Mouse (Mus musculus): Measurements from ENCODE around the gene Rtn4ip1. TPM values are rescaled to one million over a fixed set of nuclear protein-coding genes. Genes with fewer than 3 reads are reported as not detected.

Rtn4ip1 gene
- total RNA-seq, 2 experiments from 2014 or later, result 13.5 to 15.1 TPM

DNA sequence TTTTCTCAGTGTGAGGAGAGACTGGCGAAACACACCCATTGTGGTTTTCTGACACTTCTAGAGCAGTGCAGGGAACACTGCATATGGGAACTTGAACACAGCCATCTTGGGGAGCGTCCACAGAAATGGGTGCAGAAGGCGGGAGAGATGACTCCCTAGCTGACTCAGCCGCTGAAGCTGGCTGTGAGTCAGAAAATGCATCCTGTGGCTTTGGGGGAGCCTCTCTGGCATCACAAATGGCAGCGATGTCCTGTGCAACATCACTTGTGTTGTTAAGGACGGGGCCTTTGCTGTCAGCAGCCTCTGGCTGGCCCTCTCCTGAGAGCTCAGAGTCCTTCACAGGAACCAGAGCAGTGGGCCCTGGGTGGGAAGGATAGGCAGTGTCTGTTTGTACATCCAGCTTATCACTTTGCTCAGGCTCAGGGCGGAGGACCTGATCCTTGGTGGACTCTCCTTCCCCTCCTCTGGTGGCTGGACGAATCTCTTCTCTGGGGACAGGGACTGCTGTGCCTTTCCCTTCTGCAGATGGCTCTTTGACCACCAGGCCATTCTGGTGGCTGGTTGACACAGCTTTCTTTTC is 97.0 kb downstream of the Rtn4ip1 start:
- intact Hi-C loops (cut with DNase I), result no loop called here
- DNase-seq (ENCODE audit: low spot score in 2 of 2), result no peak

DNA sequence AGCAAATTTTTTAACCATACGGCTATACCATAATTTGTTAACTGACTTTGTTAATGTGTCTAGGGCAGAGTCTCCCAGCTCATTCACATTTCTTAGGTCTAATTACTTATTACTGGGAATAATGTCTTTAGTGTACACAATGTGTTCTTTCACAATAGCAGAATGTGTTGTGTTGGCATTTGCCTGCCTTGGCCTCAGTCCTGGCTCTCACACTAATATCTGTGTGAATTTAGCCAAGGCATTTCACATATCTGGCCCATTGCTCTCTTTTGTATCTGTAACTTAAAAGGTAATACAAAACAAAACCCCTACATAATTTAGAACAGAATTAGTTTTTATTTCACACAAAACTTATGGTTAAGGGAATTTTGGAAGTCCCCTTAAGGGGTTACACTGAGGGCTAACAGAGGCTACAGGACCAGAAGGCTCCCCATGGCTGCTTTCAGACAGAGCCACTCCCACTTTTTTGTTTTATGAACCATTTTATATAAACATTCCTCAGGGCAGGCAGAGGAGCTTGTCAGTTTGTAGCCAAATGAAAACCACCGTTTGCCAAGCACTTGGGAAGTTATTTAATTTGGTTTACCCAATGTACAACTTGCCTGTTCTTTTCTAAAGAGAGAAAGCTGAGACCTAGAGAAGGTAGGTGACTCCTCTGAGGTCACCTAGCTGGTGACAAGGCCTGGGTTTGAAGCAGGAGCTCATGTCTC is 98.7 kb downstream of the Rtn4ip1 start:
- no peak for DNase-seq (ENCODE audit: low spot score in 2 of 2)
- intact Hi-C loops (cut with DNase I), result loop anchor here (10.0 kb wide), 1 partner anchor 544 kb away; no protein-coding TSS in a partner anchor

DNA sequence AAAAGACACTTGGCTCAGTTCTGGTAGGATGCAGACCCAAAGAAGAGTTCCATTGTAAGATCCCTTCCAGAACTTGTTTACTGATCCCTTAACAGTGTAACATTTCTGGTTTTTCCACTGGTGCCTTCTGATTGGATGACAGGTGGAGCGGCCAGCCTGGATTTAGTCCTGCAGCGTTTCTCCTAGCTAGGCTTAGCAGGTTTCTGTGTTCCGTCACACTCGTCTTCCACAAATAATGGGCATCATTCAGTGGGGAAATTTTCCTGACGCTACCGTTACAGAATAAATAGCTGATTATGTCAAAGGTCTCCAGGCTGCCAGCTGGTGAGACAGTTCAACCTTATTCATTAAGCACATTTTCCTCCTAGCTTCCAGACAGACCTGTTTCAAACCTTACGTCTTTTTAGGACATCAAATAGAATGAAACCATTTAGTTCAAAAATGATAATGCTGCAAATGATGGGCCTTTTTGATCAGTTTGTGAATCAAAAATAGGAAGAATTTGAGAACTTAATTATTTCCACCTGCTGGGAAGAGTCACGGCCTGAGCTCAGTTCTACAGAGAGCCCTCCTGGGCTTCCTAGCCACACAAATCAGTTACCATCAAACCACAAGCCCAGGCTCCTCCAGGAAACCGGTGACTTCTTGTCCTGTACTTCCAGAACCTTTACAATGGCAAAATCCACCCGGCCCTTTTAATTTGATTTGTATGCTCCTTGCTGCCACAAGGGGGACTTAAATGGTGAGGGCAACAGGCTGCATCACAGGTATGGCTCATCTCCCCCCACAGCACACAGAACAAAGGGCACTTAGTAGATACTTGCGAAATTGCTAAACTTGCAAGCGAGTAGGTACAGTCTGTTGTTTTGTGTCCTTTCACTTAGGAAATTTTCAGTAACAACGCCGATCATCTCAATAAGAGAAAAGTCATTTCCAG is 100.7 kb downstream of the Rtn4ip1 start:
- DNase-seq (ENCODE audit: low spot score in 2 of 2), result no peak
- intact Hi-C loops (cut with DNase I), result loop anchor here (10.0 kb wide), 1 partner anchor 543 kb away; no protein-coding TSS in a partner anchor

DNA sequence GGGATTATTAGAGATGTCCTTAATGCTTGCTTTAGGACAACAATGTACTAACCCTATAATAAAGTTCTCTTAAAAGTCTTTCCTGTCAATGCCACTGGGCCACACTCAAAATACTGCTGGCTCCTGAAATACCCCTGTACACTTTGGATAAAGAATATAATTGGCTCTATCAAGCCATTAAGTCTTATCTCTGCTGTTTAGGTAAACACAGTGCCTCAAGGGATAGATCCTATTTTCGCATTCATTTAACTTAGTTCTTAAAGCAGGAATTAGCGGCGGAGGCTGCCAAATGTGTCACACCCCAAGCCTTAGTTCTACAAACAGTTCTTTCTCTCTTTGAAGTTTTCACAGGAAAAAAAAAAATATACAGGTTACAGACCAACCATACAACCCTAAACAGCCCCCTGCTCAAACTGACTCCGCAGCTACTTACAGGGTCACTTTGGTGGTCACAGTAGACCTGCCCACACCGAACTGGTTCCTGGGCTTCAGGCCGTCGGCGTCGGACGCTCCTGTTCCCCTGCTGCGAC is 101.5 kb downstream of the Rtn4ip1 start:
- intact Hi-C loops (cut with DNase I), result loop anchor here (10.0 kb wide), 1 partner anchor 542 kb away; no protein-coding TSS in a partner anchor
- DNase-seq (ENCODE audit: low spot score in 2 of 2), result no peak

DNA sequence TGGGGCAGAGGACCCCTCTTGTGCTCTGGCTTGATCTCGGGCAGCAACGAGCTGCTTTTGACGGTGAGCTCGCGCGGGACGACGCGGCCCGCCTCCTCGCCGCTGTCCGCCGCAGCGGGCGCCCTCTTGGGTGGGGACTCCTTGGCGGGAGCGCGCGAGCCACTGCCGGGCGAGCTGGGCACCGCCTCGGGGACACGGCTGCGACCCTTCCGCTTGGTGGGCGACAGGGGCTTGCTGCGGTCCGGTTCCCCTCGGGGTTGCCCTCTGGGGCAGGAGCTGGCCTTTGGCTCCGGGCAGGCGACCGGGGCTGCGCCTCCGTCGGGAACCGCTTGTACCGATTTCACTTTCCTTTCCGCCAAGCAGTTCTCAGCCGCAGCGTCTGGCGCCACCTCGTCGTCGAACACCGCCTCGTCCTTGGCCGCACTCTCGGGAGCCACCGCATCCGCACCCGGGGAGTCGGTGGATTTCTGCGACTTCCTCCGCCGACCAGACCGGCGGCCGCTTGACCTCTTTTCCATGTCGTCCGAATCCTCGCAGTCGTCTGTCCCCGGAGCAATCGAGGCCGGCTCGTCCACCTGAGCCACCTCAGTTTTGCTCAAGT is 102.0 kb downstream of the Rtn4ip1 start:
- intact Hi-C loops (cut with DNase I), result loop anchor here (10.0 kb wide), 1 partner anchor 541 kb away; no protein-coding TSS in a partner anchor
- DNase-seq (ENCODE audit: low spot score in 2 of 2), result peak; percentile 24 to 30

DNA sequence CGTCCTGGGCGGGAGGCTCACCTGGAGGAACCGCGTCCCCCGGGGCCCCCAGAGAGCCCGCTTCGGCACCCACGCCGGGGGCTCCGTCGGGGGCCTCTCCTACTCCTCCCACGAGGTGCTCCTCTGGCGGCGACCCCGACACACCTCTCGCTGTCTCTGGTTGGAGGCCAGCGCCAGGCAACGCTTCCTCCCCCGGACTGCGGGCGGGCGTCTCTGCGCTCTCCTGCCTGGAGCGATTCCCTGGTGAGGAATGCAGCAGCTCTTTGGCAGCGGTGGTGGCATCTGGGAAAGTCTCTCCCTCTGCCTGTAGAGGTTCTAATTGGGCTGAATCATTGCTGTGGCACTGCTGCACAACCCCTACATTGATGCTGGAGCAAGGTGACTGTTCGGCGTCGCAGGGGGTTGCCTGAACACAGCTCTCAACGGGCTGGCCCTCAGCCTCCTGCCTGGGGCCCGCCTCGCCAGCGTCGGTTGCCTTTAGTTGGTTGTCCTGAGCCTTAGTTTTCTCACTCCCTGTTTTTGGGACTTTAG is 102.7 kb downstream of the Rtn4ip1 start:
- peak in 1 of 2 experiments; percentile 19 for DNase-seq (ENCODE audit: low spot score in 2 of 2)
- intact Hi-C loops (cut with DNase I), result loop anchor here (10.0 kb wide), 1 partner anchor 541 kb away; no protein-coding TSS in a partner anchor

DNA sequence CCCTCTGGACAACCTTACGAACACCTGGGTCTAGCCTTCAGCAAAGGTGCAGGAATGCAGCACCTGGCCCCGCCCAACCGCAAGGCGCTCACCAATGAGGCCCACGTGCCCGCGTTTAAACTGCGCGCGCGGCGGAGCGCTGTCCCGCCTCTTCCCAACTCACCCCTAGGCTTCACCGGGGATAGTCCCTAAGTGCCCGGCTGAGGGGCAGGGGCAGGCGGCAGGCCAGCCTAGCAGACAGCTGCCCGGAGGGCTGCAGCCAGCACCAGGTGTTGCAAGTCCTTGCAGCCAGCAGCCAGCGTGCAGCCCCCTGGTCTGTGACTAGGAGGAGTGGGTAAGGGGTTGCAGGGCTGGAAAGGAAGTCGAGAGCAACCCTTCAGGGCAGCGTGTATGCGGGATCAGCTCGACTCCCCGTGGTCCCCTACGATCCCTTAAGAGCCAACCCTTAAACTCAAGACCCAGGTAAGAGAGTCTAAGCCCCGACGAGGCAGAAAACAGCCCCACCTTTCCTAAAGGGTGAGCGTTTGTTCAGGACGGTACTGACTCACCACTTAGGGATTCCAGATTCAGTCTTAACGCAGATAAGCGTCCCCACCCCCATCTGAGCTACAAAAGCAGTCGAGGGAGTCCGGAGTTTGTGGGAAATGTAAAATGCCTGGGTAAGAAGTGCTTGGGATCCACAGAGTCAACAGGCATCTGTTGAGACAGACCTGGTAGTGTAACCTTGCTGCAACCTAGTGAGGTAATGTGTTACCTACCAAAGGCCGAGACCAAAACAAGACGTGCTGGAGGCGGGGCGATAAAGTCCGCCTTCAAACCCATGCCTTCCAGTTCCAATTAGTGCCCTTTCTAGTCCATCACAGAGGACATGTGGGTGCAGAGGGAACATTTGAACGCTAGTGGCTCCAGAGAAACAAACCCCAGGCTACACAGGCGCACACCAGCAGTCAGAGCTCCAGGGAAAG is 104.4 kb downstream of the Rtn4ip1 start:
- intact Hi-C loops (cut with DNase I), result loop anchor here (10.0 kb wide), 1 partner anchor 539 kb away; no protein-coding TSS in a partner anchor
- DNase-seq (ENCODE audit: low spot score in 2 of 2), result no peak

Other genes starting within 250 kb of the Rtn4ip1 start
- gene Qrsl1, start 62 bp upstream of the Rtn4ip1 start, total RNA-seq (2021), result 10 to 100 TPM; 14.6 to 15.3 TPM
- gene Crybg1, start 247.0 kb downstream of the Rtn4ip1 start, total RNA-seq (2021), result under 1 TPM; 0.27 to 0.86 TPM

Measured in left cerebral cortex, postnatal 36 days (tissue).